Mouse (Mus musculus): Measurements from ENCODE around the gene Plcb2.

Plcb2 gene

GRCm38 (mm10) chr2:118659998-118660452, 68.2 kb downstream of the Plcb2 start:
- DNase-seq (ENCODE audit: low read depth, low spot score), result peak; percentile 65

- DNase-seq (ENCODE audit: low read depth, low spot score), result no peak
Measured at GRCm38 (mm10) chr2:118659493-118659892, 68.7 kb downstream of the Plcb2 start.

- DNase-seq (ENCODE audit: low read depth, low spot score), result peak; percentile 73
Measured at GRCm38 (mm10) chr2:118659077-118659476, 69.2 kb downstream of the Plcb2 start.

GRCm38 (mm10) chr2:118658457-118658856, 69.8 kb downstream of the Plcb2 start:
- DNase-seq (ENCODE audit: low read depth, low spot score), result peak; percentile 64
